Mouse (Mus musculus) ES-Bruce4 (cell line): ENCODE data around the gene Hoxa13.

Experiments used
- CTCF ChIP-seq: IDR thresholded peaks from one replicate; pipeline ENCODE4 v1.8.1; 2011; ENCODE audit warnings: low read depth, low read length
- POLR2A ChIP-seq: IDR thresholded peaks from one replicate; pipeline ENCODE4 v1.8.1; 2011; ENCODE audit warnings: low read length; ENCODE audit not compliant: insufficient read depth

GRCm38 (mm10) chr6:52291021-52291860 is 30.6 kb upstream of the Hoxa13 start:
- TF ChIP-seq POLR2A (no peak), CTCF (no peak)
